Mouse (Mus musculus): ENCODE data around the gene 1700017B05Rik. TPM values are rescaled to one million over a fixed set of nuclear protein-coding genes. Genes with fewer than 3 reads are reported as not detected.
A peak's percentile ranks its signal among the peaks of the same experiment; 100 is the strongest.
"Not testable (repeated sequence)": the region's sequence is repeated elsewhere in the genome, so short reads cannot be mapped to it uniquely, and the experiment has no call there.

Gene 1700017B05Rik
- total RNA-seq, 2 experiments from 2014 or later, result 17.1 to 19.2 TPM

DNA sequence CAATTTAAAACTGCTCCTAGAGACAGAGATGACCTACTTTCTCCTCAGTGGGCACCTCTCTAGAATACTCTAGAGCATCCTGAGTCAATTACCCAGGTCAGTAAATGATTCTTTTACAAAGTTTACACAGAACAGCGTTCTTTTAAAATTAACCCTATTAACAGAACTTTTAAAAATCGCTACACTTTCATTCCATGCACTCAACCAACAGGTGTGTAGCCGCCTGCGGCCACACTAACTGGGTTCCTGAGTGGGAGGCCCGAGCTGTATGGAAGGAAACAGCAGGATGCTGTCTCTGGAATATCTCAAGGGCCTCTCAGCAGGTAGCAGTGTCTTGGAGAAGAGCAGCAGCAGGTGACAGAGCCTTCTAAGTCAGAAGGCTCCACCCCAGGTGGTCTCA, 35.2 kb downstream of the 1700017B05Rik start:
- intact Hi-C loops (cut with DNase I), result loop anchor here (10.0 kb wide), 1 partner anchor 332 kb away; no protein-coding TSS in a partner anchor
- no peak for DNase-seq (ENCODE audit: low spot score in 2 of 2)

DNA sequence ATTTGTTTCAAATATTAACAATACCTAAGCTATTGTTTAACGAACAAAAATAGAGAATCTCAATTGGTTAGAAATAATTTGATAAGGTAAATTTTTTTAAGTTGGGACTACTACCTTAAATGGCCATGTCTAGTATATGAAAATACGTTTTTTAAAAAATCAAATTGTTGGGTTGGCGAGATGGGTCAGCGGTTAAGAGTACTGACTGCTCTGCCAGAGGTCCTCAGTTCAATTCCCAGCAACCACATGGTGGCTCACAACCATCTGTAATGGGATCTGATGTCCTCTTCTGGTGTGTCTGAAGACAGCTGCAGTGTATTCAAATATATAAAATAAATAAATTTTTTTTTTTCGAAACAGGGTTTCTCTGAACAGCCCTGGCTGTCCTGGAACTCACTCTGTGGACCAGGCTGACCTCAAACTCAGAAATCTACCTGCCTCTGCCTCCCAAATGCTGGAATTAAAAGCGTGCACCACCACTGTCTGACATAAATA, 35.7 kb downstream of the 1700017B05Rik start:
- DNase-seq (ENCODE audit: low spot score in 2 of 2), result not testable (repeated sequence)
- intact Hi-C loops (cut with DNase I), result loop anchor here (10.0 kb wide), 1 partner anchor 332 kb away; no protein-coding TSS in a partner anchor

DNA sequence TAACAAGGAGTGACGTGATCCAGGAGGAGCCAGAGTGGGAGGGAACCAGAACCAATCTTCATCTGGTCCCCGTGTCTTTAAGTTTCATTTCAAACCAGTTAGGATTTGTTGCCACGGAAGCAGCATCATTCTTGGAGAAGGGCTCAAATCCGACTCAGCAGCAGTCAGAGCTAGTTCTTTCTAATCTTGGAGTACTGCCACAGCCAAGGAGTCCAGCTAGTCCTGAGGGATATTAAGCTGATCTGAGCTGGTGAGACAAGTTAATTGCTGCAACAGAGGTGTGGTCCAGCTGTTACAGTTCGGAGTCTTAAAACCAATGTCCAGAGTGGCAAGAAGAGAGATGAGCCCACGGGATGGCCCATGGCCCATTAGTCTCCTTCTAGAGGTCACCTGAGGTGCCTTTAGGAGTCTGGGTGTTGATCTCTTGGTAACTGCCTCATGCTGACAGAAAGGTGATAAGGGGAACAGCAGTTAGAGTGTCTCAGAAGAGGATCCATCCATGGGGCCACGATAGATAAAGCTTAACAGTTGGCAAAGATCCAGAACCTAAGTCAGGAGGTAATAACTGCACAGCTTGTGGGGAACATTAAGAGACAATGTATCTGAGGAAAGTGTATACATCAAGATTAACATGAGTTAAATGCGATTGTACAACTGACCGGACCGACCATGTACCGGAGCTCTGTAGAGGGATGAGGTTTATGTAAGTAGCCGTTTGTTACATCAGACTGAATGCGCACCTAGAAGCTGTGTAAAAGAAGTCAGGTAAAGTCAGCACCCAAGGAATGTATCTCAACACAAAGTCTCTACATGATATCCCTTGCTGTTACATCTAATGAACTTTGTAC, 36.4 kb downstream of the 1700017B05Rik start:
- no peak for DNase-seq (ENCODE audit: low spot score in 2 of 2)
- intact Hi-C loops (cut with DNase I), result loop anchor here (10.0 kb wide), 1 partner anchor 331 kb away; no protein-coding TSS in a partner anchor

DNA sequence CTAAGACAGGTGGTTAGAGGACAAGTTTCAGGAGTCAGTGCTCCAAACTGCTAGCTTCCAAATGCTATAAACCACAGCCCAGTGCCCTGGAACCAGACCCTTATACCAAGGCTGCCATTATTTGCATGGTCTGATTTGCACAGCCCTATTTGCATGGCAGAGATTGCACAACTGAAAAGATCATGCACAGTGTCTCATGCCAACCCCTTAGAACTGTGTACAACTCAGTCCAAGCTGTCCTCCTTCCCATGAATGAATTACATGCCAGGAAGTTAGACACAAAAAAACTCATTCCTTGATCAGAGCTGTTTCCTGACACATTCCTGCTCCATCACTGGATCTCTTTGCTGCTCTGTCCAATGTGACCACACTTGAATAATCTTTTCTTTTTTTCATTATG, 39.1 kb downstream of the 1700017B05Rik start:
- DNase-seq (ENCODE audit: low spot score in 2 of 2), result no peak
- intact Hi-C loops (cut with DNase I), result loop anchor here (10.0 kb wide), 1 partner anchor 329 kb away; no protein-coding TSS in a partner anchor

DNA sequence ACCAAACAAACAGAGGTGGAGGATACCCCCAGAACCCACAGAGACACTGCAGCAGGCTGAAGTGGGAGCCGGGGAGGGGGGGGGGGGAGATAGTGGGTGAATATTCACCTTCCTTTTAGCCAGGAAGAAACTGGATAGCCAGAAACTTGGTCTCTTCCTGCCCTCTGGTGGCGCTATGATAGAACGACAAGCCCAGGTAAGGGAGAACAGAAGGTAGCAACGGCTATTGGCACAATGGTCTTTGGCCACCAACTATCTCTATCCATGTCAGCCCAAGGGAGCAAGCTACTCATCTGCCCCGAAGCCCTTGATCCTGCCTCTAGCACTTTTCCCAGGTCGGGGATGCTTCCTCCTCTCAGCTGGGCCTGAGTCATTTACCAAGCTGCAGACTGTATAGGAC, 42.1 kb downstream of the 1700017B05Rik start:
- peak; percentile 15 to 20 for DNase-seq (ENCODE audit: low spot score in 2 of 2)
- intact Hi-C loops (cut with DNase I), result loop anchor here (10.0 kb wide), 1 partner anchor 326 kb away; no protein-coding TSS in a partner anchor

DNA sequence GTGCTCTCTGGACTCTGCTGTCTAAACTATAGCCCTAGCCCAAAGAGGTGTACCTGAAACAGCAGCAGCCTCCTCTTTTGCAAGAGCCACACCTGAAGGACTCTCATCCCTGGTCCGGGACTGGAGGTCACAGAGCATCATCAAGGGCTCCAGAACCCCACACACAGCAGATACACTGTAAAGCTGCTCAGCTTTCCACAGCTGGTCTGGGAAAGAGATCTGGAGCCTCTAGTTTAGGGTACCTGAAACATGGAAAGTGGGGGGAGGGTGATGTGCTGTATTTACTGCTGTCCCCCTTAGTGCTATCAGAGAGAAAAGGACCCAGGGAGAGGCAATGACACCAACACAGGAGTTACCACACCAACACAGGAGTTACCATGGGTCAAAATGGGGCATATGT, 42.9 kb downstream of the 1700017B05Rik start:
- intact Hi-C loops (cut with DNase I), result loop anchor here (5.0 to 10.0 kb wide), 2 partner anchors 57 to 295 kb away; partner anchors contain the start of gene Snx33
- no peak for DNase-seq (ENCODE audit: low spot score in 2 of 2)

DNA sequence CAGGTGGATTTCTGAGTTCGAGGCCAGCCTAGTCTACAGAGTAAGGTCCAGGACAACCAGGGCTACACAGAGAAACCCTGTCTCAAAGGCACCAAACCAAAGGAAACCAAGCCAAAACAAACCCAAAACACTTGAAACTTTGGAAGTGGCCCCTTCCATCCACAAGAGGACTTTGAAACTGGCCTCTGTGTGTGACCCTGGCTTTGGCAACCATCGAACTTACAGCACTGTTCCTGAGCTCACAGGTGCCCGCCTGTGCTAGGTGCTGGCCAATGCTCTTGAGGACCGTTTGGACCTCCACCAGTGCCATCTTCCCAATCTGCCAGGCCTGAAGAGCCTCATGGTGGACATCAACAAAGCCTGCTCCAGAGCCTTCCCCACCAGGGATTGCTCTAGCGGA, 43.6 kb downstream of the 1700017B05Rik start:
- intact Hi-C loops (cut with DNase I), result loop anchor here (5.0 to 10.0 kb wide), 2 partner anchors 56 to 294 kb away; partner anchors contain the start of gene Snx33
- no peak for DNase-seq (ENCODE audit: low spot score in 2 of 2)

DNA sequence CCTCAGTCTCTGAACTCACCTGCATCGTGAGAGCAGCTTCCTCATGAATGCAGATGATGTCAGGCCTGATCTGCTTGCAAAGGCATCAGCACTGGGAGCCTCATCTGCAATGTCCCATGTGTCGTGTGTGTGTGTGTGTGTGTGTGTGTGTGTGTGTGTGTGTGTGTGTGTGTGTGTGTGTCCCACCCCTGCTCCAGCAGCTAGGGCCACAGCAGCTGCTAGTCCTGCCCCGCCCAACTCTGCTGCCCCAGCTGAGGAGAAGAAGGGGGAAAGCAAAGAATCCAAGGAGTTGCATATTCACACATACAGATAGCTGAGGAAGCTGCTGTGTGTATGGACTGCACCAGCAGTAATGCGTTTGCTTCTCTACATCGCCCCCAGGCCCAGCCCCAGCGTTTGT, 45.2 kb downstream of the 1700017B05Rik start:
- no peak for DNase-seq (ENCODE audit: low spot score in 2 of 2)
- intact Hi-C loops (cut with DNase I), result loop anchor here (5.0 to 10.0 kb wide), 2 partner anchors 55 to 292 kb away; partner anchors contain the start of gene Snx33

DNA sequence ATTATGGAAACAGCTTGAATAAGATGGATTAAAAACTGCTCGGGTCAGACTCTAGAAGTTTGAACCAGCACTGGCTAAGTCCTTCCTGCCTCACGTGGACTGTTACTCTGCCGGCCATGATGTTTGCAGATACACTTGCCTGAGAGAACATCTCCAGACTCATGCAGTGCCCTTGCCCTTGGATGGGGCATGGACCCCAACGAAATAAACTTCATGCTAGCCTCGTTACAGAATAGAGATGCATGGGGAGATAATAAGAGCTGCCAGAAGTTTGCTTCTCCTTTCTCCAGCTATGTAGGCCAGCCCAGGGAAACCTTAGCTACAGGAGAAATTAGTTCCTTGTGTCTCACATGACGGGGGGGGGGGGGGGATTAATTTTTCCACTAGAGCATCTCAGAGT, 47.9 kb downstream of the 1700017B05Rik start:
- intact Hi-C loops (cut with DNase I), result loop anchor here (10.0 kb wide), 1 partner anchor 290 kb away; the partner anchor contains the start of gene Snx33
- no peak for DNase-seq (ENCODE audit: low spot score in 2 of 2)

DNA sequence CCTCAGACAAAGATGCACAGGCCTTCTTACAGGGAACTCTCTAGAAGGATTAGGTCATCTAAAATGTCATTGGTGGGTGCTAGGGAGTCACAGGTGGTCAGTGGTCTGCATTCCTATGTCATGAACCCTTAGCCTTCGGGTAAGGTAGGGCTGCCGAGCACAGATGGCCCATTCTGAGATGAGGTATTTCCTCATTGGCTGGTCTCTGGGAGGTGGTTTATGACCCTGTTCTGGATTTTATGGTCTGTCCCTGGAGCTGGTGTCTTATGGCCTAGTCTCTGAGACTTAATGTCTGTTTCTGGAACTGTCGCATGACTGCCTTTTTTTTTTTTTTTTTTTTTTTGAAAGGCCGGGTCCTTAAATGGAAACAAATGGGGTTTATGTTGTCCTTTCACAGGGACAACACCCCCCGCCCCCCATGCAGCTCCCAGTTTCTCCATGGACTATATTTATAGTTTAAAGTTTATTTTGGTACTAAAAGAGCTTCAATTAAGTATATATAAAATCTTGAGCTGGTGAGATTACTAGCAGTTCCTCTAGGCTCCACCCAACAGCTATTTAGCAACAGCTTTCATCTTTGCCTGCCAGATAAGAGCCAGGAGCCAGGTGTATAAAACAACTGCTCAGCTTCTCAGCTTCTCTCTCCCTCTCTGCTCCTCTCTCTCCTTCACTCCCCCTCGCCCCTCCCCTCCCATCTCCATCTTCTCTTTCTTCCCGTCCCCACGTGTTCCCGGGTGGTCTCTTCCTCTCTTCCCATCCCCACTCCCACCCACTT, 49.8 kb downstream of the 1700017B05Rik start:
- DNase-seq (ENCODE audit: low spot score in 2 of 2), result no peak
- intact Hi-C loops (cut with DNase I), result loop anchor here (10.0 kb wide), 1 partner anchor 288 kb away; the partner anchor contains the start of gene Snx33

DNA sequence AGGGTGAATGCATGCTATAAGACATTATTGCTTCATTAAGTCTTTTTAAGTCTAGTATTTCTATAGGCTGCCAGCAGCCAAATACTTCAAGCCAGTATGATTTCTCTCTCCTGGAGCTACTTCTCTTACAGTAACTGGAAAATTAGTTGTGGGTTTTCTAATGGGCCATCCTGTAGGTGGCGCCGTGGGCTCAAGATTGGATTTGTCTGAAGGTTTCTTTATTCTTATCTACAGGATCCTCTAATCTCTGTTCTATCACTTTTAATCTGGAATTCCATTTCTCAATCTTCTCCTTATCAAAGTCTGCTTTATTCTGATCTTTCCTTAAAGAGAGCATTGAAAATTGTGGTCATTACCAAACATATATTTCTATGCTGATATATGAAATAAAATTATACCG, 53.1 kb downstream of the 1700017B05Rik start:
- peak in 1 of 2 experiments; percentile 5 for DNase-seq (ENCODE audit: low spot score in 2 of 2)
- intact Hi-C loops (cut with DNase I), result loop anchor here (5.0 kb wide), 1 partner anchor 223 kb away; no protein-coding TSS in a partner anchor

DNA sequence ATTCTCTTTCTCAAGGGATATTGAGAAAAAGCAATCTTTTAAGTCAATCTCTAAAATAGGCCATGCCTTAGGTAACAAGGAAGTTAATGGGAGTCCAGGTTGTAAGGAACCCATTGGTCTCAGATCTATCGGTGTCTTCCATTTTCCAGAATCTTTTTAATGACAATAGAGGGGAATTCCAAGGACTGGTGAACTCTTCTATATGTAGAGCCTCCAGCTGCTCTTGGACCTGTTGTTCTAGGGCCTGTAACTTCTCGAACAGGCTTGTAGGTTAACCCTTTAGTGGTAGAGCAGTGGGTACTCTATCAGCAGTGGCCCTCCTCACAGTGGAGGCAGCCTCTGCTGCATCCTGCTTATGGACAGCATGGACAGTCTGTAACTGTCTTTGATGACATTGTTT, 55.5 kb downstream of the 1700017B05Rik start:
- intact Hi-C loops (cut with DNase I), result loop anchor here (5.0 kb wide), 1 partner anchor 225 kb away; no protein-coding TSS in a partner anchor

DNA sequence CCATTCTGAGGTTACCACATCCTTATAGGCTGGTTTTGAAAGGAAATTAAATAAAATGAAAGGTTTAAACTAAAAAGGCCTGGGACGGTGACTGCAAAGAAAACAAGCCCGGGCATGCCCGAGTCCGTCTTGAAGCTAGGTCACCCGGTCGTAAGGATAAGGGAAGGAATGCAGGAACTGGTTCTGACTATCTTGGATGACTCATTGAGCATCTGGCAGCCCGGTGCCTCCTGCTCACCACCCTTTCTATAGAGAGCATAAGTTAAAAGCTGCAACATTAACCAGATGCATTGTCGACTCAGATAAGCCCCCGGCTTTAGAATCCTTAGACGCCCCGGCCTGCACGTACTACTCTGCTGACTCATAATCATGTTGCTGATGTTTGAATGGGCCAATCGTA, 58.8 kb downstream of the 1700017B05Rik start:
- intact Hi-C loops (cut with DNase I); DNase-seq (ENCODE audit: low spot score in 2 of 2): not testable (repeated sequence)

More for the DNA sequence above, 55.5 kb downstream of the 1700017B05Rik start:
- no peak for DNase-seq (ENCODE audit: low spot score in 2 of 2)

Other genes with a start within 250 kb of the 1700017B05Rik start
- 10 to 100 TPM; 35.9 to 39.0 TPM for gene Sin3a, start 190.6 kb downstream of the 1700017B05Rik start, total RNA-seq (2021)
- gene Man2c1, start 131.9 kb downstream of the 1700017B05Rik start, total RNA-seq (2021), result 100 to 1,000 TPM; 107 to 172 TPM
- gene Neil1, start 114.3 kb downstream of the 1700017B05Rik start, total RNA-seq (2021), result 1 to 10 TPM; 8.6 TPM
- gene Commd4, start 104.3 kb downstream of the 1700017B05Rik start, total RNA-seq (2021), result 10 to 100 TPM; 78.1 to 94.0 TPM
- gene Trcg1, start 26.1 kb downstream of the 1700017B05Rik start, total RNA-seq (2021), result not detected
- 10 to 100 TPM; 13.8 to 16.6 TPM for gene Ppcdc, start 177.5 kb upstream of the 1700017B05Rik start, total RNA-seq (2021)
- 100 to 1,000 TPM; 381 to 434 TPM for gene Scamp5, start 205.4 kb upstream of the 1700017B05Rik start, total RNA-seq (2021)
- 10 to 100 TPM; 16.4 to 20.3 TPM for gene Rpp25, start 241.4 kb upstream of the 1700017B05Rik start, total RNA-seq (2021)